Mouse (Mus musculus): Measurements from ENCODE around the gene Cd38. TPM values are rescaled to one million over a fixed set of nuclear protein-coding genes. Genes with fewer than 3 reads are reported as not detected.

Gene Cd38
- total RNA-seq, 1 experiment: 11.2 TPM

GRCm38 (mm10) chr5:43842576-43843155 is 25.7 kb upstream of the Cd38 start:
- in situ Hi-C loops (cut with MboI; ENCODE audit: low sequenced_read_pairs in 2 of 2, unreplicated experiment in 2 of 2): loop anchor here in 1 of 2 experiments (5.0 kb wide), 1 partner anchor 50 kb away; no protein-coding TSS in a partner anchor
- H3K4me3 ChIP-seq (ENCODE audit: insufficient read depth in 1 of 2, low read depth in 1 of 2, low read length in 2 of 2, poor library complexity in 1 of 2, severe bottlenecking in 1 of 2): no peak overlapping the region
- H3K27ac ChIP-seq (ENCODE audit: insufficient read depth, low read depth, low read length, poor library complexity, severe bottlenecking): no peak overlapping the region
- 0 out of 4 replicates have a peak, but pooled peaks cover 0 to 2% of the 10 kb centered on the region in 2 experiments for H3K4me1 ChIP-seq (ENCODE audit: control insufficient read depth in 2 of 2, insufficient read depth in 2 of 2, low read length in 2 of 2, poor library complexity in 1 of 2)
- H3K9me3 ChIP-seq (ENCODE audit: control insufficient read depth, insufficient read depth, low read depth, low read length): peaks cover under 1% of the 10 kb centered on the region; the same call in 1 of the 2 replicates
- no peak for TF ChIP-seq HCFC1 (IDR thresholded peaks at IDR 0.05; ENCODE audit: borderline replicate concordance, insufficient read depth, low read length)
- no peak for TF ChIP-seq ZC3H11A (IDR thresholded peaks at IDR 0.05; ENCODE audit: borderline replicate concordance, low read depth, low read length)
- DNase-seq (ENCODE audit: low read depth, low spot score): no peak
- H3K9ac ChIP-seq (ENCODE audit: insufficient read depth, low read depth, low read length, poor library complexity, severe bottlenecking): no peak overlapping the region
- H3K36me3 ChIP-seq (ENCODE audit: control insufficient read depth, insufficient read depth, low read length, poor library complexity, severe bottlenecking): no peaks in the 10 kb centered on the region

- no peaks in the 10 kb centered on the region for H3K9me3 ChIP-seq (ENCODE audit: control insufficient read depth, insufficient read depth, low read depth, low read length)
- no peak overlapping the region for H3K27ac ChIP-seq (ENCODE audit: insufficient read depth, low read depth, low read length, poor library complexity, severe bottlenecking)
- DNase-seq (ENCODE audit: low read depth, low spot score): no peak
- H3K9ac ChIP-seq (ENCODE audit: insufficient read depth, low read depth, low read length, poor library complexity, severe bottlenecking): no peak overlapping the region
- H3K4me3 ChIP-seq (ENCODE audit: insufficient read depth in 1 of 2, low read depth in 1 of 2, low read length in 2 of 2, poor library complexity in 1 of 2, severe bottlenecking in 1 of 2): no peak overlapping the region
- in situ Hi-C loops (cut with MboI; ENCODE audit: low sequenced_read_pairs in 2 of 2, unreplicated experiment in 2 of 2): no loop called here
- TF ChIP-seq HCFC1 (IDR thresholded peaks at IDR 0.05; ENCODE audit: borderline replicate concordance, insufficient read depth, low read length) (no peak), ZNF384 (IDR thresholded peaks at IDR 0.05; ENCODE audit: low read depth, low read length) (no peak), MAFK (IDR thresholded peaks at IDR 0.05; ENCODE audit: insufficient read depth, low read depth, low read length) (no peak), CHD2 (IDR thresholded peaks at IDR 0.05; ENCODE audit: low read depth, low read length) (no peak), ZC3H11A (IDR thresholded peaks at IDR 0.05; ENCODE audit: borderline replicate concordance, low read depth, low read length) (no peak)
- 0 out of 4 replicates have a peak, but pooled peaks cover 0 to 2% of the 10 kb centered on the region in 2 experiments for H3K4me1 ChIP-seq (ENCODE audit: control insufficient read depth in 2 of 2, insufficient read depth in 2 of 2, low read length in 2 of 2, poor library complexity in 1 of 2)
- no peaks in the 10 kb centered on the region for H3K36me3 ChIP-seq (ENCODE audit: control insufficient read depth, insufficient read depth, low read length, poor library complexity, severe bottlenecking)
Measured at GRCm38 (mm10) chr5:43845083-43845482, 23.3 kb upstream of the Cd38 start.

GRCm38 (mm10) chr5:43845646-43846045 is 22.7 kb upstream of the Cd38 start:
- DNase-seq (ENCODE audit: low read depth, low spot score): no peak
- Histone ChIP-seq H3K9me3 (ENCODE audit: control insufficient read depth, insufficient read depth, low read depth, low read length) (no peaks in the 10 kb centered on the region), H3K9ac (ENCODE audit: insufficient read depth, low read depth, low read length, poor library complexity, severe bottlenecking) (no peak overlapping the region), H3K4me3 (ENCODE audit: insufficient read depth in 1 of 2, low read depth in 1 of 2, low read length in 2 of 2, poor library complexity in 1 of 2, severe bottlenecking in 1 of 2) (no peak overlapping the region), H3K4me1 (ENCODE audit: control insufficient read depth in 2 of 2, insufficient read depth in 2 of 2, low read length in 2 of 2, poor library complexity in 1 of 2) (0 out of 4 replicates have a peak, but pooled peaks cover 0 to 2% of the 10 kb centered on the region in 2 experiments), H3K27ac (ENCODE audit: insufficient read depth, low read depth, low read length, poor library complexity, severe bottlenecking) (no peak overlapping the region), H3K36me3 (ENCODE audit: control insufficient read depth, insufficient read depth, low read length, poor library complexity, severe bottlenecking) (no peaks in the 10 kb centered on the region)
- TF ChIP-seq ZNF384 (IDR thresholded peaks at IDR 0.05; ENCODE audit: low read depth, low read length): no peak
- TF ChIP-seq CHD2 (IDR thresholded peaks at IDR 0.05; ENCODE audit: low read depth, low read length): no peak
- TF ChIP-seq HCFC1 (IDR thresholded peaks at IDR 0.05; ENCODE audit: borderline replicate concordance, insufficient read depth, low read length): no peak
- TF ChIP-seq MAFK (IDR thresholded peaks at IDR 0.05; ENCODE audit: insufficient read depth, low read depth, low read length): no peak
- TF ChIP-seq ZC3H11A (IDR thresholded peaks at IDR 0.05; ENCODE audit: borderline replicate concordance, low read depth, low read length): no peak
- in situ Hi-C loops (cut with MboI; ENCODE audit: low sequenced_read_pairs in 2 of 2, unreplicated experiment in 2 of 2): no loop called here

GRCm38 (mm10) chr5:43846227-43846626 is 22.1 kb upstream of the Cd38 start:
- no peak overlapping the region for H3K4me3 ChIP-seq (ENCODE audit: insufficient read depth in 1 of 2, low read depth in 1 of 2, low read length in 2 of 2, poor library complexity in 1 of 2, severe bottlenecking in 1 of 2)
- 0 out of 4 replicates have a peak, but pooled peaks cover 0 to 2% of the 10 kb centered on the region in 2 experiments for H3K4me1 ChIP-seq (ENCODE audit: control insufficient read depth in 2 of 2, insufficient read depth in 2 of 2, low read length in 2 of 2, poor library complexity in 1 of 2)

More at GRCm38 (mm10) chr5:43846227-43846626, 22.1 kb upstream of the Cd38 start:
- no peaks in the 10 kb centered on the region for H3K9me3 ChIP-seq (ENCODE audit: control insufficient read depth, insufficient read depth, low read depth, low read length)
- no peak overlapping the region for H3K9ac ChIP-seq (ENCODE audit: insufficient read depth, low read depth, low read length, poor library complexity, severe bottlenecking)
- no peak for DNase-seq (ENCODE audit: low read depth, low spot score)
- TF ChIP-seq HCFC1 (IDR thresholded peaks at IDR 0.05; ENCODE audit: borderline replicate concordance, insufficient read depth, low read length): no peak
- no peak for TF ChIP-seq ZC3H11A (IDR thresholded peaks at IDR 0.05; ENCODE audit: borderline replicate concordance, low read depth, low read length)
- no peak for TF ChIP-seq CHD2 (IDR thresholded peaks at IDR 0.05; ENCODE audit: low read depth, low read length)
- TF ChIP-seq MAFK (IDR thresholded peaks at IDR 0.05; ENCODE audit: insufficient read depth, low read depth, low read length): no peak
- no peak for TF ChIP-seq ZNF384 (IDR thresholded peaks at IDR 0.05; ENCODE audit: low read depth, low read length)
- H3K27ac ChIP-seq (ENCODE audit: insufficient read depth, low read depth, low read length, poor library complexity, severe bottlenecking): no peak overlapping the region
- in situ Hi-C loops (cut with MboI; ENCODE audit: low sequenced_read_pairs in 2 of 2, unreplicated experiment in 2 of 2): no loop called here
- no peaks in the 10 kb centered on the region for H3K36me3 ChIP-seq (ENCODE audit: control insufficient read depth, insufficient read depth, low read length, poor library complexity, severe bottlenecking)
